Mouse (Mus musculus) bone marrow macrophage, adult 2 months (primary cell): ENCODE measurements around the gene Gstp3. TPM values are rescaled to one million over a fixed set of nuclear protein-coding genes. Genes with fewer than 3 reads are reported as not detected.

Source experiments
- H3K27ac ChIP-seq: 2 replicates; pipeline ENCODE4 v1.5.1; 2012; ENCODE audit warnings: low read depth, low read length; ENCODE audit not compliant: insufficient read depth
- H3K4me1 ChIP-seq: 2 replicates; pipeline ENCODE4 v1.6.1; 2012; ENCODE audit warnings: low read length; ENCODE audit not compliant: control insufficient read depth, insufficient read depth
- H3K4me3 ChIP-seq: 2 replicates; pipeline ENCODE4 v1.5.1; 2012; ENCODE audit warnings: mild to moderate bottlenecking, low read length, moderate library complexity; ENCODE audit not compliant: insufficient read depth
- CTCF ChIP-seq: IDR thresholded peaks from 2 replicates; pipeline ENCODE4 v1.5.1; 2012; ENCODE audit warnings: low read depth, mild to moderate bottlenecking, low read length, moderate library complexity
- POLR2A ChIP-seq: IDR thresholded peaks from 2 replicates; pipeline ENCODE4 v1.6.1; 2012; ENCODE audit warnings: mild to moderate bottlenecking, low read depth, low read length, borderline replicate concordance
- polyA plus RNA-seq: library from polyadenylated mRNA; stranded (reverse); fragments of >200 nt; gene quantifications from 2 replicates; pipeline ENCODE4 v1.2.4, GENCODE M21; 2012; ENCODE audit not compliant: missing spikeins, insufficient read depth, insufficient read length

Gene Gstp3
- polyA plus RNA-seq, 1 experiment: not detected

DNA sequence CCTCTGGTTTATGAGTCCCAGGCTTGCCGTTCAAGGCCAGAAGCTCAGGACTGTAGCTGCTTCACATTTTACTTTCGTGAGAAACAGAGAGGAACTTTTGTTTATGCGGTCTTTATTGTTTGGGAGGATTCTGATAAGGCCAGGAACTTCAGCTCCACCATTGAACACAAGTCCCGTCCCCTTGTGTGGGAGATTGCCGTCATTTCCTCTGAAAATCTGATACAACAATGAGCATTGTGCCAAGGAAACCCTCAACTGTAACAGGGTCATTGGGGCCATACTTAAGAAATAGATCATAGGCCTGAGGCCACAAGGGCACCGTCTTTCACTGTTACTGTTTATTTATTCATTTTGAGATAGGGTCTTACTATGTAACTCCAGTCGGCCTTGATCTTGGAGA lies 36.2 kb downstream of the Gstp3 start:
- TF ChIP-seq POLR2A: no peak
- no peak for TF ChIP-seq CTCF
- Histone ChIP-seq H3K27ac (no peak overlapping the region), H3K4me3 (no peak overlapping the region), H3K4me1 (no peaks in the 10 kb centered on the region)

DNA sequence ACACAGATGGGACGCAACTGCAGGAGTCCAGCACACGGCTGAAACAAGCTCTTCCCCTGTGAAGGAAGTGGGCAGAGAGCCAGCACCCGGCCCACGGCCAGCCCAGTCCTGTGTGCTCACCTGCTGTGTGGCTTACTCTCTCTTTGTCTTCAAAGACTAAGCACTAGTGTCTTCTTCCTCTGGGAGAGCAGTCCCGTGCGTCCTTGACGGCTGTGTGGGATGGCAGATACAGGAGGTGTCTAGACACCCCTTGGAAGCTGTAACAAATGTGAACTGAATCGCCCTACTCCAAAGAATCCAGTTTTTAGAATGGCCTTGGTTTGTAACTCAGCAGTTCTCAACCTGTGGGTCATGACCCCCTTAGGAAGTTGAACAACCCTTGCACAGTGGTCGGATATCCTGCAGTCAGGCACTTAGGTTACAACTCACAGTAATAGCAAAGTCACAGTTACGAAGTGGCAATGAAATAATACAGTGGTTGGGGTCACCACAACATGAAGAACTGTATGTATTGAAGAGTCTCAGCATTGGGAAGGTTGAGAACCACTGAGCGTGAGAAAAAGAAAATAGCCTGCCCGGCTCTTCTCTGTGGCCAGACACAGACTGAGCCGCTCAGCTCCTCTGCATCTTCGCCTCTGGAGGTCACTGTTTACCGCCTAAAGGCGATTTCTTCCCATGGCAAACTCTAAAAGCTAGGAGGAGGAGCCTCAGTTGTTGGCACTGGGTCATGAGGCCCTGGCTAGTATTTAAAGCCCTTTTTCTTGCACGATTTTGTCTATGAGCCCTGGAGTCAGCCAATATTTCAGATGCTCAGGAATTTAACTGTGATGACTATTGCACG lies 40.4 kb downstream of the Gstp3 start:
- Histone ChIP-seq H3K4me3 (no peak overlapping the region), H3K27ac (no peak overlapping the region), H3K4me1 (no peaks in the 10 kb centered on the region)
- TF ChIP-seq CTCF: peak; percentile 82
- TF ChIP-seq POLR2A: no peak

DNA sequence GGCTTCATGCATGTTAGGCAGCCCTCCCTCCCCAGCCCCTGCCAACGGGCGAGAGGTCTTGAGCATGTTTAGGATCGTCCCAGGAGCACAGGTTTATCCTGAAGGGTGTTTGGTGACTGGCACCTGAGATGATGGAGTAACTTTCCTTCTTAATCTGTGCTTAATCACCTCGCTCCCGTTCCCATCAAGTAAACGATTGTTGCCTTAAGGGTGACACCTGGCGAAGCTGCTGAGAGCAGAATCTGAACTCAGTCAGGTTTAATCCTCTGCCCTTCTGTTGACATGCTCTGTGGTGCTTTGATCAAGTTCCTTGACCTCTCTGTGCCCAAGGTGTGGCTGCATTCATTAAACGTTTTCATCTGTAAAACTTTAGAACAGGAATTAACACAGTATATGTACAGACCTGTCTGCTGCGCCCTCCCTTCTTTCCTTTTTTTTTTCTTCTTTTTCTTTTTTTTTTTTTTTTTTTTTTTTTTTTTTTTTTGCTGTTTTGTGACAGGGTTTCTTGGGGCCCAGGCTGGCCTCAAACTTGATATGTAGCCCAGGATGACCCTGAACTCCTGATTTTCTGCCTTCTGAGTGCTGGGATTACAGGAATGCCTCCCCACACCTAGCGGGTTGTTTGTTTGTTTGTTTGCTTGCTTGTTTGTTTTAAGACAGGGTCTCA lies 41.3 kb downstream of the Gstp3 start:
- Histone ChIP-seq H3K4me3 (no peak overlapping the region), H3K27ac (no peak overlapping the region), H3K4me1 (peaks cover 2% of the 10 kb centered on the region; the same call in 1 of the 2 replicates)
- no peak for TF ChIP-seq CTCF
- no peak for TF ChIP-seq POLR2A

DNA sequence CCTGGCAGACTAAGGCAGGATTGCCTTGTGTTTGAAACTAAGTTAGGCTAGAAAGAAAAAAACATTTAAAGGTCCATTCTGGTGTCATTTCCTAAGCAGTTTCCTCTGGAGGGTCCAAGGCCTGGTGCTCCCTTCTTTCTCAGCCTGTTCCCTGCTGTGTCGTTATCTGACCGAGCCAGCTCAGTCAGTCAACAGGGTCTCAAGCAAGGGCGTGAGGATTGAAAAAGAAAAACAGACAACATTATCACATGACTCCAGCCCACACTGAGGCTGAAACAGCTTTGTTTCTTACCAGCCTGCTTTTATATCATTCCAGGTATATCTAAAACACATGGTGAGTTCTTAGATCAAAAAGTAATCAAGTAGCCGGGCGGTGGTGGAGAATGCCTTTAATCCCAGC lies 43.7 kb downstream of the Gstp3 start:
- TF ChIP-seq POLR2A: no peak
- TF ChIP-seq CTCF: no peak
- H3K4me1 ChIP-seq: peaks cover 6% of the 10 kb centered on the region
- no peak overlapping the region for H3K27ac ChIP-seq
- H3K4me3 ChIP-seq: no peak overlapping the region

DNA sequence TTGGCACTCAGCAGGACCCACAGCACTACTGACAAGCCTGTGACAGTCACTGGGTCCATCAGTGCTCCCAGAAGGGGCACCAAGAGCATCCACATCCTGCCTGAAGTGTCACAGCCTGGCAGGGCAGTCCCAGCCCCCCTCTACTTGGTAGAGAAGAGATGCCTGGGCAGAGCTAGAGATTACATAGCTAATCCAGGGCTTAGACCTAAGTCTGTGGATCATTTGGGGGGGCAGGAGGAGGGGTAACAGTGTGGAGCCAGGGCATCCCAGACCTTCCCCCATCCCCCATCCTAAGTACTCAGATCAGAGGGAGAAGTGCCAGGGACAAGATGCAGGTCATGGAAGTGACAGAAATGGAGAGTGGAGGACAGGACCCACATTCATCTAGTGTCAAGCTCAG lies 44.6 kb downstream of the Gstp3 start:
- H3K4me3 ChIP-seq: no peak overlapping the region
- peaks cover 6% of the 10 kb centered on the region for H3K4me1 ChIP-seq
- H3K27ac ChIP-seq: no peak overlapping the region
- TF ChIP-seq POLR2A (no peak), CTCF (no peak)

DNA sequence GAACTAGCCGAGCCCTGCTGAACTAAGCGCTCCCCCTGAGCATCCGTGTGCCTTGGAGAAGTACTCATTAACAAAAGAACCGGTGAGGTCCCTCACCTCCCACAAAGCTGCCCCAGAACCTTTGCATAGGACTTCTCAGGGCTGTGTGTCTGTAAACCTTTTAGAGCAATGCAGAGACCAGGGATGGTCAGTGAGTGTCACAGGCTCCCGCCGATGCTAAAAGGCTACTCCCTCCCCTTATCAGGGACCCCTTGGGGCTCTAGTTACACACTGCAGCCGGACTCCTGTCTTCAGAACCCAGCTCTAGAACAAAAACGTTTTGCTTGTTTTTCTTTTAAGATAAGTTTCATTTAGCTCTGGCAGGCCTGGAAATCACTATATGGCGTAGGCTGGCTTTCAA lies 46.3 kb downstream of the Gstp3 start:
- Histone ChIP-seq H3K4me1 (peaks cover 6% of the 10 kb centered on the region), H3K27ac (no peak overlapping the region), H3K4me3 (peak overlapping the region; percentile 31)
- TF ChIP-seq CTCF (peak; percentile 24; the same call in 1 of the 2 replicates), POLR2A (no peak)

DNA sequence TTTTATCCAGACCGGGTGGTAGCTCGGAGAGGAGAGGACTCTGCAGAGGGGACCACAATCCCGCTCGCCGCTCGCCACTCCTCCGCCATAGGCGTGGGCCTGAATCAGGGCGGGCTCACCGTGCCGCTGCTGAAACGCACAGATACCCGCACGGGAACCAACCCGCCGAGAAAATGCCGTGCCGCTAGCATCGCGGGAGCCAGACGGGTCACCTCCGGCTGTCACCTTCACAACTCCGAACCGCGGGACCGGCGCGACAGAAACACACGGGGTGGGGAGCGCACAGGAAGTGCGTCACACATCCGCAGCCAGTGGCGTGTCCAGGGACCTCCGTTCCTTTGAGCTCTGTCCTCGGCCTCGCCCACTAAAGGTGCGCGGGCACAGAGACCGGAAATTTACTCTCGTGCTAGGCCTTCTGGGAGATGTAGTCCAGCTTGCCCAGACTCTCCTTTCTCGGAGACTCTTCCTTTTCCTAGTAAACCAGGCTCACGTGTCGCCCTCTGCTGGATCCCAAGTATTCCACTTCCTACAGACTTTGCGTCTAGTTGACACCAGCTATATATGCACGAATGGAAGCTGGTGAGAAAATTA lies 46.8 kb downstream of the Gstp3 start, which contains the start of gene Ndufv1:
Ndufv1 (minus strand) TSS at position 375 of the 591 bp plus-strand sequence.
- H3K4me1 ChIP-seq: peaks cover 6% of the 10 kb centered on the region
- H3K4me3 ChIP-seq: peak within 1 kb of the TSS; percentile 91
- peak within 1 kb of the TSS; percentile 20 for H3K27ac ChIP-seq
- TF ChIP-seq CTCF (no peak), POLR2A (no peak)

DNA sequence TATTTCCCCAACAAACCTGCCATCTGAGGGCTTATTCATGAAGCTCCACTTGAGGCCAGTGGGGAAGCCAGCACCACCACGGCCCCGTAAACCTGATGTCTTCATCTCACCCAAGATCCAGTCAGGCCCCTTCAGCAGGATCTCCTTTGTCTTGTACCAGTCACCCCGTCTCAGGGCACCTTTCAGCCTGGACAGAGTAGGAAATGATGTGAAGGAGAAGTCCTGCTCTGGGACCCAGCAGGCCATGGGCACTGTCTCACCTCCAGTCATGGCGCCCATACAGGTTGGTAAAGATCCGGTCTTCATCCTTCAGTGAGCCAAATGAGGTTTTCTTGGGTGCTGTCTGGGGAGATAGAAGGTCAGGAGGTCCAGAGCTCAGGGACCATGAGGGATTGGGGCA lies 48.3 kb downstream of the Gstp3 start:
- no peak overlapping the region for H3K4me3 ChIP-seq
- no peak overlapping the region for H3K27ac ChIP-seq
- TF ChIP-seq CTCF (no peak), POLR2A (no peak)
- peaks cover 6% of the 10 kb centered on the region for H3K4me1 ChIP-seq

Other genes with a start within 250 kb of the Gstp3 start
- gene Chka, start 207.8 kb downstream of the Gstp3 start, polyA plus RNA-seq: 22.0 and 22.5 TPM in 2 replicates
- 488 and 518 TPM in 2 replicates for gene Tcirg1, start 152.4 kb downstream of the Gstp3 start, polyA plus RNA-seq
- 80.5 and 85.1 TPM in 2 replicates for gene Ndufs8, start 146.8 kb downstream of the Gstp3 start, polyA plus RNA-seq
- gene Aldh3b1, start 129.8 kb downstream of the Gstp3 start, polyA plus RNA-seq: 83.9 and 85.6 TPM in 2 replicates
- 1,272 and 1,428 TPM in 2 replicates for gene Unc93b1, start 124.4 kb downstream of the Gstp3 start, polyA plus RNA-seq
- gene Aldh3b3, start 100.9 kb downstream of the Gstp3 start, polyA plus RNA-seq: not detected in 2 replicates
- gene Aldh3b2, start 87.2 kb downstream of the Gstp3 start, polyA plus RNA-seq: not detected in 2 replicates
- gene Acy3, start 73.0 kb downstream of the Gstp3 start, polyA plus RNA-seq: 1.1 TPM in 1 of 2 replicates, not detected in the other
- gene Tbx10, start 66.8 kb downstream of the Gstp3 start, polyA plus RNA-seq: not detected in 2 replicates
- 7.0 and 9.9 TPM in 2 replicates for gene Nudt8, start 59.0 kb downstream of the Gstp3 start, polyA plus RNA-seq
- gene Gm49405, start 58.9 kb downstream of the Gstp3 start, polyA plus RNA-seq: 0.80 and 1.3 TPM in 2 replicates
- gene Doc2g, start 56.3 kb downstream of the Gstp3 start, polyA plus RNA-seq: 1.4 and 3.4 TPM in 2 replicates
- 62.3 TPM in 2 replicates for gene Ndufv1, start 46.8 kb downstream of the Gstp3 start, polyA plus RNA-seq
- 103 and 118 TPM in 2 replicates for gene Gstp1, start 21.6 kb downstream of the Gstp3 start, polyA plus RNA-seq
- 2.6 TPM in 1 of 2 replicates, not detected in the other for gene Gstp2, start 13.5 kb downstream of the Gstp3 start, polyA plus RNA-seq
- gene Cabp2, start 22.0 kb upstream of the Gstp3 start, polyA plus RNA-seq: not detected in 2 replicates
- 98.0 and 98.3 TPM in 2 replicates for gene Cdk2ap2, start 37.6 kb upstream of the Gstp3 start, polyA plus RNA-seq
- 72.3 and 86.7 TPM in 2 replicates for gene Pitpnm1, start 40.4 kb upstream of the Gstp3 start, polyA plus RNA-seq
- 75.1 and 75.6 TPM in 2 replicates for gene Aip, start 66.3 kb upstream of the Gstp3 start, polyA plus RNA-seq
- gene Gpr152, start 80.2 kb upstream of the Gstp3 start, polyA plus RNA-seq: not detected in 2 replicates
- not detected in 2 replicates for gene Cabp4, start 84.5 kb upstream of the Gstp3 start, polyA plus RNA-seq
- gene Coro1b, start 89.0 kb upstream of the Gstp3 start, polyA plus RNA-seq: 276 and 314 TPM in 2 replicates
- 0.87 and 2.3 TPM in 2 replicates for gene Ptprcap, start 94.0 kb upstream of the Gstp3 start, polyA plus RNA-seq
- 32.3 and 39.5 TPM in 2 replicates for gene Rps6kb2, start 103.8 kb upstream of the Gstp3 start, polyA plus RNA-seq
- gene Carns1, start 115.9 kb upstream of the Gstp3 start, polyA plus RNA-seq: 0.68 and 1.1 TPM in 2 replicates
- 0.77 and 0.83 TPM in 2 replicates for gene Tbc1d10c, start 131.7 kb upstream of the Gstp3 start, polyA plus RNA-seq
- gene Ppp1ca, start 132.5 kb upstream of the Gstp3 start, polyA plus RNA-seq: 299 and 331 TPM in 2 replicates
- gene Rad9a, start 142.1 kb upstream of the Gstp3 start, polyA plus RNA-seq: 25.1 and 27.2 TPM in 2 replicates
- 0.40 and 0.56 TPM in 2 replicates for gene Clcf1, start 154.7 kb upstream of the Gstp3 start, polyA plus RNA-seq
- not detected in 2 replicates for gene AC109138.7, start 154.8 kb upstream of the Gstp3 start, polyA plus RNA-seq
- 77.5 and 93.5 TPM in 2 replicates for gene Pold4, start 172.3 kb upstream of the Gstp3 start, polyA plus RNA-seq
- 84.2 and 87.6 TPM in 2 replicates for gene Ssh3, start 209.6 kb upstream of the Gstp3 start, polyA plus RNA-seq
- gene Ankrd13d, start 223.6 kb upstream of the Gstp3 start, polyA plus RNA-seq: 21.8 TPM in 2 replicates
- gene Grk2, start 246.7 kb upstream of the Gstp3 start, polyA plus RNA-seq: 250 and 278 TPM in 2 replicates